Mouse (Mus musculus): ENCODE data around the gene Plin1. TPM values are rescaled to one million over a fixed set of nuclear protein-coding genes. Genes with fewer than 3 reads are reported as not detected.

Gene Plin1
- polyA plus RNA-seq, 1 experiment, result 14.5 TPM

Other genes starting within 250 kb of the Plin1 start
- 0.06 and 0.07 TPM in 2 replicates for gene Rhcg, start 115.2 kb downstream of the Plin1 start, polyA plus RNA-seq (2012; rRNA removed)
- gene Ticrr, start 72.7 kb downstream of the Plin1 start, polyA plus RNA-seq (2012; rRNA removed), result 2.2 and 3.0 TPM in 2 replicates
- 0.40 and 0.63 TPM in 2 replicates for gene Kif7, start 17.2 kb downstream of the Plin1 start, polyA plus RNA-seq (2012; rRNA removed)
- gene Pex11a, start 10.2 kb upstream of the Plin1 start, polyA plus RNA-seq (2012; rRNA removed), result 18.9 and 27.5 TPM in 2 replicates
- 0.05 and 0.10 TPM in 2 replicates for gene Wdr93, start 10.3 kb upstream of the Plin1 start, polyA plus RNA-seq (2012; rRNA removed)
- gene Mesp1, start 60.9 kb upstream of the Plin1 start, polyA plus RNA-seq (2012; rRNA removed), result 0.69 and 0.85 TPM in 2 replicates
- gene Mesp2, start 77.8 kb upstream of the Plin1 start, polyA plus RNA-seq (2012; rRNA removed), result 0.35 and 0.64 TPM in 2 replicates
- 4,692 and 5,417 TPM in 2 replicates for gene Anpep, start 128.2 kb upstream of the Plin1 start, polyA plus RNA-seq (2012; rRNA removed)
- 12.4 and 14.3 TPM in 2 replicates for gene Ap3s2, start 187.7 kb upstream of the Plin1 start, polyA plus RNA-seq (2012; rRNA removed)
- gene Arpin, start 202.5 kb upstream of the Plin1 start, polyA plus RNA-seq (2012; rRNA removed), result 38.9 and 42.3 TPM in 2 replicates